Mouse (Mus musculus): Measurements from ENCODE around the gene Gm20388. TPM values are rescaled to one million over a fixed set of nuclear protein-coding genes. Genes with fewer than 3 reads are reported as not detected.

Gm20388 gene
- polyA plus RNA-seq, 1 experiment: 28.1 TPM

DNA sequence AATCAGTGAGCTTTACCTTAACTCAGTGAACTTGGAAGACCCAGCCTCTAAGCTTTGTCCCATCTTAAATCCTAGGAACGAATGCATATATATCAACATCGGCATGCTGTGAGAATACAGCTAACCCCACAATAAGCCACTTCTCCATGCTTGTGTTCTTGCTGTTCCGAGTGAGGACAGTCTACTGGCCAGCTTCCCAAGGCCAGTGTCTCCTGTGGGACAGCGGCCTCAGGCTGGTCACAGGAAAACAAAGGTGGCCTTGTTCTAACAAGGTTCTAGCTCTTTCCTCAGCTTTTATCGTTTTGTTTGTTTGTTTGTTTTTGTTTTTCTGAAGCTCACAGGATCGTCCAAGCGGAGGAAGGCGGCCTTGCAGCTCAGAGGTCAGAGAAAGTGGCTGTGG, 3823.8 kb downstream of the Gm20388 start:
- H3K4me1 ChIP-seq (ENCODE audit: control insufficient read depth, insufficient read depth, low read length): no peaks in the 10 kb centered on the region
- H3K4me3 ChIP-seq (ENCODE audit: low read depth, low read length): no peak overlapping the region
- H3K9ac ChIP-seq (ENCODE audit: low read depth, poor library complexity, severe bottlenecking): no peak overlapping the region
- H3K36me3 ChIP-seq (ENCODE audit: control insufficient read depth, insufficient read depth, low read length, poor library complexity, severe bottlenecking): no peaks in the 10 kb centered on the region
- H3K27me3 ChIP-seq (ENCODE audit: control insufficient read depth, insufficient read depth, low read length, poor library complexity, severe bottlenecking): no peaks in the 10 kb centered on the region
- no peak overlapping the region for H3K27ac ChIP-seq (ENCODE audit: insufficient read depth, low read length)
- no peak for TF ChIP-seq POLR2A (IDR thresholded peaks at IDR 0.05; ENCODE audit: insufficient read depth, low read length)
- no peak for TF ChIP-seq EP300 (IDR thresholded peaks at IDR 0.05; ENCODE audit: insufficient read depth, low read depth, low read length)
- TF ChIP-seq CTCF (IDR thresholded peaks at IDR 0.05; ENCODE audit: low read depth, low read length): no peak
- no peaks in the 10 kb centered on the region for H3K9me3 ChIP-seq (replicated peaks; ENCODE audit: control insufficient read depth, insufficient read depth, low read length, poor library complexity, severe bottlenecking)

DNA sequence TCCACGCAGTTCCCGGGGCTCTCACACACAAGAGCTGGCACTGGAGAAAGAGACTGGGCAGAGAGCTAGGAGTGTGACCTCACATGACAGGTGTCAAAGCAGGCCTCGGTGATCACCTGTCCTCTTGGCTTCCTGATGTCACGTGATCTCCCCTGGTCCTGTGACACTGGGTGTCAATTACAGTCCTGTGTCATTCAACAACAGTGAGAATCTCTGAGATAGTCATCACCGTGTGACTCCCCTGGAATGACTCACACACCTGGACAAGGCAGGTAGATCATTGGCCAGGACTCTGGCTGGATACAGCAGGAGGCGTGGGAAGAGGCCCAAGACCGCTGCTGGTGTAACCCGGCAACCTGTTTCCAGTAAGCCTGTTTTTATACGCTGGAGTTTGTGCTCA, 3826.3 kb downstream of the Gm20388 start:
- H3K9me3 ChIP-seq (replicated peaks; ENCODE audit: control insufficient read depth, insufficient read depth, low read length, poor library complexity, severe bottlenecking): no peaks in the 10 kb centered on the region
- TF ChIP-seq EP300 (IDR thresholded peaks at IDR 0.05; ENCODE audit: insufficient read depth, low read depth, low read length) (peak; percentile 75; the same call in 1 of the 2 replicates), CTCF (IDR thresholded peaks at IDR 0.05; ENCODE audit: low read depth, low read length) (no peak)

GRCm38 (mm10) chr8:123740263-123740662, 3829.6 kb downstream of the Gm20388 start:
- Histone ChIP-seq H3K9ac (ENCODE audit: low read depth, poor library complexity, severe bottlenecking) (no peak overlapping the region), H3K4me1 (ENCODE audit: control insufficient read depth, insufficient read depth, low read length) (no peaks in the 10 kb centered on the region), H3K36me3 (ENCODE audit: control insufficient read depth, insufficient read depth, low read length, poor library complexity, severe bottlenecking) (no peaks in the 10 kb centered on the region), H3K27me3 (ENCODE audit: control insufficient read depth, insufficient read depth, low read length, poor library complexity, severe bottlenecking) (no peaks in the 10 kb centered on the region), H3K4me3 (ENCODE audit: low read depth, low read length) (no peak overlapping the region), H3K27ac (ENCODE audit: insufficient read depth, low read length) (no peak overlapping the region), H3K9me3 (replicated peaks; ENCODE audit: control insufficient read depth, insufficient read depth, low read length, poor library complexity, severe bottlenecking) (no peaks in the 10 kb centered on the region)
- TF ChIP-seq CTCF (IDR thresholded peaks at IDR 0.05; ENCODE audit: low read depth, low read length) (no peak), EP300 (IDR thresholded peaks at IDR 0.05; ENCODE audit: insufficient read depth, low read depth, low read length) (no peak), POLR2A (IDR thresholded peaks at IDR 0.05; ENCODE audit: insufficient read depth, low read length) (no peak)

More for the DNA sequence above, 3826.3 kb downstream of the Gm20388 start:
- Histone ChIP-seq H3K27me3 (ENCODE audit: control insufficient read depth, insufficient read depth, low read length, poor library complexity, severe bottlenecking) (no peaks in the 10 kb centered on the region), H3K9ac (ENCODE audit: low read depth, poor library complexity, severe bottlenecking) (no peak overlapping the region), H3K36me3 (ENCODE audit: control insufficient read depth, insufficient read depth, low read length, poor library complexity, severe bottlenecking) (no peaks in the 10 kb centered on the region), H3K4me1 (ENCODE audit: control insufficient read depth, insufficient read depth, low read length) (no peaks in the 10 kb centered on the region), H3K4me3 (ENCODE audit: low read depth, low read length) (0 out of 2 replicates have a peak overlapping the region, but pooled peaks have one; percentile 3), H3K27ac (ENCODE audit: insufficient read depth, low read length) (no peak overlapping the region)

GRCm38 (mm10) chr8:123741232-123741631, 3830.6 kb downstream of the Gm20388 start:
- H3K4me3 ChIP-seq (ENCODE audit: low read depth, low read length): no peak overlapping the region
- H3K36me3 ChIP-seq (ENCODE audit: control insufficient read depth, insufficient read depth, low read length, poor library complexity, severe bottlenecking): no peaks in the 10 kb centered on the region
- no peaks in the 10 kb centered on the region for H3K27me3 ChIP-seq (ENCODE audit: control insufficient read depth, insufficient read depth, low read length, poor library complexity, severe bottlenecking)
- TF ChIP-seq POLR2A (IDR thresholded peaks at IDR 0.05; ENCODE audit: insufficient read depth, low read length) (no peak), EP300 (IDR thresholded peaks at IDR 0.05; ENCODE audit: insufficient read depth, low read depth, low read length) (no peak), CTCF (IDR thresholded peaks at IDR 0.05; ENCODE audit: low read depth, low read length) (no peak)
- no peaks in the 10 kb centered on the region for H3K9me3 ChIP-seq (replicated peaks; ENCODE audit: control insufficient read depth, insufficient read depth, low read length, poor library complexity, severe bottlenecking)
- H3K4me1 ChIP-seq (ENCODE audit: control insufficient read depth, insufficient read depth, low read length): no peaks in the 10 kb centered on the region
- H3K9ac ChIP-seq (ENCODE audit: low read depth, poor library complexity, severe bottlenecking): no peak overlapping the region
- H3K27ac ChIP-seq (ENCODE audit: insufficient read depth, low read length): no peak overlapping the region

GRCm38 (mm10) chr8:123746488-123746887, 3835.8 kb downstream of the Gm20388 start:
- no peaks in the 10 kb centered on the region for H3K4me1 ChIP-seq (ENCODE audit: control insufficient read depth, insufficient read depth, low read length)
- no peak overlapping the region for H3K4me3 ChIP-seq (ENCODE audit: low read depth, low read length)
- H3K27me3 ChIP-seq (ENCODE audit: control insufficient read depth, insufficient read depth, low read length, poor library complexity, severe bottlenecking): no peaks in the 10 kb centered on the region
- TF ChIP-seq EP300 (IDR thresholded peaks at IDR 0.05; ENCODE audit: insufficient read depth, low read depth, low read length): peak; percentile 33; the same call in 1 of the 2 replicates
- no peak for TF ChIP-seq CTCF (IDR thresholded peaks at IDR 0.05; ENCODE audit: low read depth, low read length)
- TF ChIP-seq POLR2A (IDR thresholded peaks at IDR 0.05; ENCODE audit: insufficient read depth, low read length): no peak
- H3K27ac ChIP-seq (ENCODE audit: insufficient read depth, low read length): no peak overlapping the region
- H3K36me3 ChIP-seq (ENCODE audit: control insufficient read depth, insufficient read depth, low read length, poor library complexity, severe bottlenecking): no peaks in the 10 kb centered on the region
- no peaks in the 10 kb centered on the region for H3K9me3 ChIP-seq (replicated peaks; ENCODE audit: control insufficient read depth, insufficient read depth, low read length, poor library complexity, severe bottlenecking)
- H3K9ac ChIP-seq (ENCODE audit: low read depth, poor library complexity, severe bottlenecking): no peak overlapping the region

DNA sequence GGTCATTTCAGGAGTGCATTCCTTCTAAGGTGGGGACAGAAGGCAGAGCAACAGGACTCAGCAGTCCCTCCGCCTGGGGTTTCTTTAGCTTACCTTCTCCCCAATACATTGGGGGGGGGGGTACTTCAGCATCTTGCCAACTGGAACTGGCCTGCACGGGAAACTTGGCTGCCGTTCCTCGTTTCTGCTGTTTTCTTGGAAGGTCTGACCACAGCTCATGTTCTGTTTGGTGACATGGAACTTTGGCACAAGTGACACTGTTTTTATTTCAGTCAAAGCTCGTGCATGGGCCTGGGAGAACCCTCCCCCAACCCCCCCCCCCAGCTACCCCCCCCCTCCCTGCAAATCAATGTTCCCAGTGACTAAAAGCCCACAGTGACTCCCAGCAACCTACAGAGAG, 3837.1 kb downstream of the Gm20388 start:
- no peak for TF ChIP-seq EP300 (IDR thresholded peaks at IDR 0.05; ENCODE audit: insufficient read depth, low read depth, low read length)
- no peak for TF ChIP-seq CTCF (IDR thresholded peaks at IDR 0.05; ENCODE audit: low read depth, low read length)
- TF ChIP-seq POLR2A (IDR thresholded peaks at IDR 0.05; ENCODE audit: insufficient read depth, low read length): no peak
- no peak overlapping the region for H3K4me3 ChIP-seq (ENCODE audit: low read depth, low read length)
- no peaks in the 10 kb centered on the region for H3K27me3 ChIP-seq (ENCODE audit: control insufficient read depth, insufficient read depth, low read length, poor library complexity, severe bottlenecking)
- H3K27ac ChIP-seq (ENCODE audit: insufficient read depth, low read length): no peak overlapping the region
- no peaks in the 10 kb centered on the region for H3K36me3 ChIP-seq (ENCODE audit: control insufficient read depth, insufficient read depth, low read length, poor library complexity, severe bottlenecking)
- no peak overlapping the region for H3K9ac ChIP-seq (ENCODE audit: low read depth, poor library complexity, severe bottlenecking)
- no peaks in the 10 kb centered on the region for H3K9me3 ChIP-seq (replicated peaks; ENCODE audit: control insufficient read depth, insufficient read depth, low read length, poor library complexity, severe bottlenecking)
- peaks cover under 1% of the 10 kb centered on the region for H3K4me1 ChIP-seq (ENCODE audit: control insufficient read depth, insufficient read depth, low read length)

All from ES-Bruce4 (cell line).